Mouse (Mus musculus): ENCODE measurements around the gene Cul3. TPM values are rescaled to one million over a fixed set of nuclear protein-coding genes. Genes with fewer than 3 reads are reported as not detected.

The Cul3 gene
- 42.4 and 43.2 TPM in 2 replicates for polyA plus RNA-seq (2015; fragmentation: Nextera tagmentation; extraction: Ambion mirVana)

- Histone ChIP-seq H3K9ac (ENCODE audit: low read depth, low read length) (peak within 1 kb of the TSS; percentile 99), H3K27me3 (ENCODE audit: insufficient read depth, low read length) (no peaks in the 10 kb centered on the region), H3K36me3 (ENCODE audit: insufficient read depth, low read length) (no peaks in the 10 kb centered on the region), H3K4me3 (replicated peaks; ENCODE audit: low read depth, low read length) (peak within 1 kb of the TSS; percentile 98), H3K4me2 (ENCODE audit: low read length) (peak within 1 kb of the TSS; percentile 74), H3K27ac (peak within 1 kb of the TSS; percentile 100), H3K4me1 (replicated peaks; ENCODE audit: insufficient read depth, low read length) (no peaks in the 10 kb centered on the region), H3K9me3 (replicated peaks; ENCODE audit: low read length) (no peaks in the 10 kb centered on the region)
- 2% methylated on average over 68 of the region's 85 CpGs for WGBS
- ATAC-seq (replicated peaks; ENCODE audit: low FRiP score, low read depth), result peak; percentile 97
- TF ChIP-seq CTCF (IDR thresholded peaks at IDR 0.05; ENCODE audit: low read depth), result no peak
- DNase-seq (ENCODE audit: low spot score), result peak; percentile 99
Observed at GRCm38 (mm10) chr1:80340436-80341376, at the start of gene Cul3. Gene Cul3 (minus strand): TSS chr1:80340480.

GRCm38 (mm10) chr1:80389518-80389917, 49.2 kb upstream of the Cul3 start:
- TF ChIP-seq CTCF (IDR thresholded peaks at IDR 0.05; ENCODE audit: low read depth), result no peak
- DNase-seq (ENCODE audit: low spot score) (no peak), ATAC-seq (replicated peaks; ENCODE audit: low FRiP score, low read depth) (no peak)
- H3K4me3 ChIP-seq (replicated peaks; ENCODE audit: low read depth, low read length), result no peak overlapping the region
- 76% methylated on average over 7 of the region's 7 CpGs for WGBS
- no peaks in the 10 kb centered on the region for H3K36me3 ChIP-seq (ENCODE audit: insufficient read depth, low read length)
- no peaks in the 10 kb centered on the region for H3K9me3 ChIP-seq (replicated peaks; ENCODE audit: low read length)
- no peaks in the 10 kb centered on the region for H3K27me3 ChIP-seq (ENCODE audit: insufficient read depth, low read length)
- H3K4me1 ChIP-seq (replicated peaks; ENCODE audit: insufficient read depth, low read length), result no peaks in the 10 kb centered on the region
- no peak overlapping the region for H3K4me2 ChIP-seq (ENCODE audit: low read length)
- no peak overlapping the region for H3K27ac ChIP-seq
- H3K9ac ChIP-seq (ENCODE audit: low read depth, low read length), result no peak overlapping the region

DNA sequence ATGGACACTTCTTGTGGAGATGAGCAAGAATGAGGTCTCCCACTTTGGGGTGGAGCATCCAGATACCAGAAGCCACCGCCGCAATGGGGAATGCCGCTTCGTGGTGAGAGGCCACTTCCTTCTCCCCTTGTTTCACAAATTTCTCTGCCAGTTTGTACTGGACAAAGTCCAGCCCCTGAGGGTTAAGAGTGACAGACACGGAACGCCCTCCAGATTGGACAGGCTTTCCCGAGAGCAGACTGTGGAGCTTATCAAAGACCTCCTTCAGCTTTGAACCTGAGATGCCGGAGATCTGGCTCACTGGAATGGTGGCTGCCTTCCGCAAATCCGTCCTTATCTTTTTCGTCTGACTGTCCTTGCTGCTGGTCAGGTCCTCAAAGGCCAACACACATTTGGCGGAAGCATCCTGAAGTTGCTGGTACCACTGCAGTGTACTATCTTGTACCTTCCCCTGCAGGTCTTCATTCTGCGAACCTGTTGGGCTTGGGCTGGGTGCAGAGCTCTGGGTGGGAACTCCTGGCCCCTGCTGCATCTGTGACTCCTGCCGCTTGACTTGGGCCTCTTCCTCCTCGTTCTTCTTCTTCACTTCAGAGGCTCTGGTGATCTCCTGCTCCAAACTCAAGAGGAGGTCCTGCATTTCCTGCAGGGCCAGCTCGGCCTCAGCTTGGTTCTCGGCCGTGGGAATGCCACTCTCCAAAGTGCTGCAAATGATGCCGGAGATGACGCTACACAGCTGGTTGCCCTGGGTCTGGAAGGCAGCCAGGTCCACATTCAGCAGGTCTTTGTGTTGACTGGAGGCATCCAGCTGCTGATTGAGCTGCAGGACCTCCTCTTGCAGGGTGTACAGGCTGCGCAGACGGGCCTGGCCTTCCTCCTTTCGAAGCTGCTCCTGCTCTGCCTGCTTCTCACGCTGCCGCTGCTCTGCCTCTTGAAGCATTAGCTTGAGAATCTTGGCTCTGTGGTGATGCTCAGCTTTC, 43.6 kb upstream of the Cul3 start:
- 79% methylated on average over 25 of the region's 25 CpGs for WGBS
- ATAC-seq (replicated peaks; ENCODE audit: low FRiP score, low read depth), result no peak
- no peak for TF ChIP-seq CTCF (IDR thresholded peaks at IDR 0.05; ENCODE audit: low read depth)
- H3K36me3 ChIP-seq (ENCODE audit: insufficient read depth, low read length), result no peaks in the 10 kb centered on the region
- H3K9ac ChIP-seq (ENCODE audit: low read depth, low read length), result no peak overlapping the region
- DNase-seq (ENCODE audit: low spot score), result no peak
- H3K4me2 ChIP-seq (ENCODE audit: low read length), result no peak overlapping the region
- H3K4me3 ChIP-seq (replicated peaks; ENCODE audit: low read depth, low read length), result no peak overlapping the region
- no peak overlapping the region for H3K27ac ChIP-seq
- H3K4me1 ChIP-seq (replicated peaks; ENCODE audit: insufficient read depth, low read length), result no peaks in the 10 kb centered on the region
- no peaks in the 10 kb centered on the region for H3K27me3 ChIP-seq (ENCODE audit: insufficient read depth, low read length)
- no peaks in the 10 kb centered on the region for H3K9me3 ChIP-seq (replicated peaks; ENCODE audit: low read length)

- no peak overlapping the region for H3K4me2 ChIP-seq (ENCODE audit: low read length)
- no peak overlapping the region for H3K27ac ChIP-seq
- no peak for ATAC-seq (replicated peaks; ENCODE audit: low FRiP score, low read depth)
Observed at GRCm38 (mm10) chr1:80382928-80383327, 42.6 kb upstream of the Cul3 start.

DNA sequence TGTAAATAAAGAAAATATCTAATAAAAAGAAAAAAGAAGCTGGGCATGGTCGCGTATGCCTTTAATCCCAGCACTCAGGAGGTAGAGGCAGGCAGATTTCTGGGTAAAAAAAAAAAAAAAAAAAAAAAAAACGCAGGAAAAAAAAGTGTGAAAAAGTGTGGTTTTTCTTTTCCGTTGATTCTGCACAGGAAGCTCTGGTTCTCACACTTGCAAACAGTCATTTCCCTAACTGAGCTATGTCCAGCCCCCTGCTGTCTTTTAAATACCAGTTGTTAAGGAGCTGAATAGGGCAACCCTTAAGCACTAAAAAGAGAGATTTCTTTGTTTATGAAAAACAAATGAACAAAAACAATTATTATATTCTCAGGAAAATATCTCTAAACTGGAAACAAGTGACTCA, 41.0 kb upstream of the Cul3 start:
- H3K9ac ChIP-seq (ENCODE audit: low read depth, low read length), result no peak overlapping the region
- H3K4me2 ChIP-seq (ENCODE audit: low read length), result no peak overlapping the region
- no peaks in the 10 kb centered on the region for H3K9me3 ChIP-seq (replicated peaks; ENCODE audit: low read length)
- ATAC-seq (replicated peaks; ENCODE audit: low FRiP score, low read depth) (no peak), DNase-seq (ENCODE audit: low spot score) (no peak)
- TF ChIP-seq CTCF (IDR thresholded peaks at IDR 0.05; ENCODE audit: low read depth), result no peak
- H3K36me3 ChIP-seq (ENCODE audit: insufficient read depth, low read length), result no peaks in the 10 kb centered on the region
- no peaks in the 10 kb centered on the region for H3K27me3 ChIP-seq (ENCODE audit: insufficient read depth, low read length)
- no peaks in the 10 kb centered on the region for H3K4me1 ChIP-seq (replicated peaks; ENCODE audit: insufficient read depth, low read length)
- 28% methylated on average over 3 of the region's 4 CpGs for WGBS
- no peak overlapping the region for H3K27ac ChIP-seq
- H3K4me3 ChIP-seq (replicated peaks; ENCODE audit: low read depth, low read length), result no peak overlapping the region

More at GRCm38 (mm10) chr1:80382928-80383327, 42.6 kb upstream of the Cul3 start:
- H3K9ac ChIP-seq (ENCODE audit: low read depth, low read length), result no peak overlapping the region
- no peak overlapping the region for H3K4me3 ChIP-seq (replicated peaks; ENCODE audit: low read depth, low read length)
- no peaks in the 10 kb centered on the region for H3K4me1 ChIP-seq (replicated peaks; ENCODE audit: insufficient read depth, low read length)
- DNase-seq (ENCODE audit: low spot score), result no peak
- 46% methylated on average over 7 of the region's 7 CpGs for WGBS
- no peak for TF ChIP-seq CTCF (IDR thresholded peaks at IDR 0.05; ENCODE audit: low read depth)
- H3K27me3 ChIP-seq (ENCODE audit: insufficient read depth, low read length), result no peaks in the 10 kb centered on the region
- no peaks in the 10 kb centered on the region for H3K9me3 ChIP-seq (replicated peaks; ENCODE audit: low read length)
- no peaks in the 10 kb centered on the region for H3K36me3 ChIP-seq (ENCODE audit: insufficient read depth, low read length)

- Histone ChIP-seq H3K36me3 (ENCODE audit: insufficient read depth, low read length) (no peaks in the 10 kb centered on the region), H3K9ac (ENCODE audit: low read depth, low read length) (no peak overlapping the region), H3K9me3 (replicated peaks; ENCODE audit: low read length) (no peaks in the 10 kb centered on the region), H3K27ac (no peak overlapping the region), H3K4me3 (replicated peaks; ENCODE audit: low read depth, low read length) (no peak overlapping the region), H3K4me2 (ENCODE audit: low read length) (no peak overlapping the region), H3K4me1 (replicated peaks; ENCODE audit: insufficient read depth, low read length) (no peaks in the 10 kb centered on the region), H3K27me3 (ENCODE audit: insufficient read depth, low read length) (no peaks in the 10 kb centered on the region)
- no peak for ATAC-seq (replicated peaks; ENCODE audit: low FRiP score, low read depth)
- TF ChIP-seq CTCF (IDR thresholded peaks at IDR 0.05; ENCODE audit: low read depth), result no peak
- DNase-seq (ENCODE audit: low spot score), result no peak
- WGBS, result 92% methylated on average over 3 of the region's 3 CpGs
Observed at GRCm38 (mm10) chr1:80372010-80372409, 31.7 kb upstream of the Cul3 start.
